Mouse (Mus musculus) heart, adult 2 months (tissue): Measurements from ENCODE around the gene Tom1l2.

Experiments
- CTCF ChIP-seq: fragments of 200-600 bp; IDR thresholded peaks from 2 replicates; pipeline ENCODE4 v1.8.1; 2022; ENCODE audit warnings: antibody characterized with exemption, mild to moderate bottlenecking, moderate library complexity
- POLR2A ChIP-seq: fragments of 200-500 bp; IDR thresholded peaks from 2 replicates; pipeline ENCODE4 v1.6.1; 2011; ENCODE audit warnings: mild to moderate bottlenecking, low read depth, low read length, control low read depth; ENCODE audit not compliant: insufficient read depth

DNA sequence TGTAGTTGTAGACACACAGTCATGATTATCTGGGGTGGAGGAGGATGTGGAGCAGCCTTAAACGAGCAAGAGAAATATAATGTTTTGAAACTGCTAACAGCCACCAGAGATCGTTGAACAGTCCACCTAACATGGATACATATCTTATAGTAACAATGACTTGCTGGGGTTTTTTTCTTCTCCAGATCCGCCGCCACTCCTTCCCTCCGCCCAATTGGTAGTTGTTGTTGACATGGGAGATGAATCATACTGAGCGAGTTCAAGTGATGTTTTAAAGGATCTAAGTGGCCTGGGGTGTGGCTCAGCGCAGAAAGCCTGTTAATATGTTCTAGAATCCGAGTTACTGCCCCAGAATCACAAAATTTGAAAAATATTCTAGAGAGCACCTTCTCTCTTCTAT, 133.1 kb downstream of the Tom1l2 start:
- no peak for TF ChIP-seq POLR2A
- no peak for TF ChIP-seq CTCF
